Mouse (Mus musculus): Measurements from ENCODE around the gene Amfr.

The Amfr gene

DNA sequence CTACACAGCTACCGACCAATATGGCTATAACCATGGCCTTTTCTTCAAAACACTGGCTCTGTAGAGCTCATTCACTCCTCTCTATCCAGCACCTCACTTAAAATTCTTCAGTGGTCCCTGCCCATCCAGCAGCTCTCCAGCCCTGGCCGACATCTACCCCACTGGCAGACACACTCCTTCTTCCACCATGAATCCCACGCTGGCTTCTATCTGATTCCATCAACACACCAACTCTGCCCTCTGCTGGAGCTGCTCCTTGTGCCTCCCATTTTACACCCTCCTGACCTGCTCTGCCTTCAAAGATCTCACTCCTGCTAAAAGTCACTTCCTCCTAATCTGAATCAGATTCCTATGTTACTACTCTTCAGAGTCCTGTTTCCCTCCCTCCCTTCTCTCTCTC, 28.8 kb downstream of the Amfr start:
- no peak for DNase-seq (ENCODE audit: extremely low spot score, low read depth, low spot score)

DNA sequence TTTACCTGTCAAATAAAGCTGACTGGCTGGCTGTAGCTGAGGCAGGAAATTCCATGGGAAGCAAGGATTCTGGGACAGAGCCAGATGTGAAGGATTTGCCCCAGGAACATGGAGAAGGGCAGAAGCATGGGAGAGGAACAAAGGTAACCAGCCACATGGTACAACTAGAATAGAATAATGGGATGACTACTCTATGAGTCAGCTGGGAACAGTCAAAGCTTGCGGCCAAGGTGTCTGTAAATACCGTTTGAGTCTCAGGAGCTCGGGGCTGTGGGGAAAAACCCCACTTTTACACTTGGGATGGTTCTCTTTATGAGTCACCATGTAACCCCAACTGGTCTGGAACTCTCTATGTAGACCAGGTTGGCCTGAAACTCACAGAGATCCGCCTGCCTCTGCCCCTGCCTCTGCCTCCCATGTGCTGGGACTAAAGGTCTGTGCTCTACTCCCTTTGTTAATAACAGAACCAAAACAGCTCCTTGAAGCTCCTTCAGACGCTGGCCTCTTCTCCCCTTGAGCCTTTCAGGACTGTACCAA, 30.9 kb downstream of the Amfr start:
- DNase-seq (ENCODE audit: extremely low spot score, low read depth, low spot score) = no peak

DNA sequence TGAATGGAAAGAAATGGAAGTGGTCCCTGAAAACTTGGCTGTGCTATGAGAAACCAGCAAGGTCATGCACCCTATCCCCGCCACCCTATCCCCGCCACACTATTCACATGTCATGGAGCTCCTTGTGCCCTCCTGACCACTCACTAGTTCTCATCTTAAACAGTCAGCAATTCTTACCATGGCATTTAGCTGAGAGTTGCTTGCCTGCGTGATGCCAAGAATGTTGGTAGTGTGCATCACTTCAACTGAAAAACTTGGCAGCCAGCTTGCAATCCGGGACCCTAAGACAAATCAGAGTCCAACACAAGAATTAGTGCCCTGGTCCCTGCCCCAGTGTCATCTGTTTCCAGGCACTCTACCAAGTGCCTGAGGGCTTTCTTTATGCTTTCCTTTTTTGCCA, 32.5 kb downstream of the Amfr start:
- DNase-seq (ENCODE audit: extremely low spot score, low read depth, low spot score) = no peak

DNA sequence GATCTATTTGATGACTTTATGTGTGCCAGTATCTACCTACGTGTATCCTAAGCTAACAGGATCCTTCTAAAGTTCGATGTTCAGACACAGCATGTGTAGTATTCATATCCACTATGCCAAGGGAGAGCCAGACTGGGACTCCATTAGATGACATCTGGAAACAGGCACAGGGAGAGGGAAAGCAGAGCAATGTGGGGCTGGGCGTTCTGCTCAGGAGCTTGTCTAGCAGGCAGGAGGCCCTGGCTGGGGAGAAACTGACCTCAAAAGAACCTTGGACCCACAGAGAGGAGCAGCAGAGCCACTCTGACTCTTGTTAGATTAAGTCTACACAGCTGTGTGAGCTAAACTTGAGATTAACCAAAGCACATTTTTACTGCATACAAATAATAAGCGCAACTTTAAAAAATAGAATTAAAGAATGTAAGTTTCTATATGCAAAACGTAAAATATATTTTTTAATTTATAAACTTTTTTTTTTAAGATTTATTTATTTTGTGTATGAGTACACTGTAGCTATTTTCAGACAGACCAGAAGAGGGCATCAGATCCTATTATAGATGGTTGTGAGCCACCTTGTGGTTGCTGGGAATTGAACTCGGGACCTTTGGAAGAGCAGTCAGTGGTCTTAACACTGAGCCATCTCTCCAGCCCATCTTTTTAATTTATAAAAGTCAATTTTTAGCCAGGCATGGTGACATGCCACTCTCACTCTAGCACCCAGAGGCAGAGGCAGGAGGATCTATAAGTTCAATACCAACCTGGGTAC, 36.0 kb downstream of the Amfr start:
- DNase-seq (ENCODE audit: extremely low spot score, low read depth, low spot score) = no peak

DNA sequence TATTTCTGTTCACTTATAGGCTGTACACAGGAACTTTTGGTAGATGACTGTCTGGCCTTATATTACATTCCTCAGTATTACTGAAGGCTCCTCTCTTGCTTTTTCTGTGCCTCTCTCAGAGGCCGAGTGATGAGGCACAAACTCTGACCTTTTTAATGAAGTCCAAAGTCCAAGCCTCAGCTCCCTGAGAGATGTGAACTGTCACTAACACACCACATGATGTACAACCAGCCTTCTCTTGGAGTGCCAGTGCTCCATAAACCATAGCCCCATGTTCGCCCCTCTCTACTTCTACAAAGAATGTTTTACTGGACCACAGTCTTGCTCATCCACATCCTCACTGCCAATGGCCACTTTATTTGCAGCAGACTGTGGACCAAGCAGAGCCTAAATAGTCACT, 37.3 kb downstream of the Amfr start:
- DNase-seq (ENCODE audit: extremely low spot score, low read depth, low spot score) = no peak

DNA sequence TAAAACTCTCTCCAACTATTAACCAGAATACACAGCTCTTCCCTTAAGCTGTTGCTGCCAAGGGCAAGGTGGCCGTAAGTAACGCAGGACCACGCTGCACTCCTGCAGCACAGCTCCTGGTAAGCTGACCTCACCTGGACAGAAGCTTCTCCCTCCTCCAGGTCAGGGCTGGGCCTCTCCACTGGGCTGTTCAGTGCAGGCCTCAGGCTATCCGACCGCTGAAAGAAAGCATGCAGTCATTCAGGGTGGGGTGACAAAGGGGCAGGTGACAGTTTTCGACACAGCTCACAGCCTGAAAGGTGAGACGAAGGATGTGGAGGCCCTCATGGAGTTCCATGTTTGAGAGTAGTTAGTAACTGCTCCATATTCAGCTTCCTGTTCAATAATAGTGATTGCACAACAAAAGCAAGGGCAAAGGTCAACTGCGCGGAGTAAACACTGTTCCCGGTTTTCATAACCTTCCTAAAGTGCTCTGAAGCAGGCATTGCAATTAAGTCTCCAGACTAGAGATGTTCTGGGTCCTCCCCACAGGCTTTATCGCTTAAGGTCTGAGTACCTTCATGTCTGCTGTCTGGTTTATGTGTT, 37.9 kb downstream of the Amfr start:
- DNase-seq (ENCODE audit: extremely low spot score, low read depth, low spot score) = no peak

DNA sequence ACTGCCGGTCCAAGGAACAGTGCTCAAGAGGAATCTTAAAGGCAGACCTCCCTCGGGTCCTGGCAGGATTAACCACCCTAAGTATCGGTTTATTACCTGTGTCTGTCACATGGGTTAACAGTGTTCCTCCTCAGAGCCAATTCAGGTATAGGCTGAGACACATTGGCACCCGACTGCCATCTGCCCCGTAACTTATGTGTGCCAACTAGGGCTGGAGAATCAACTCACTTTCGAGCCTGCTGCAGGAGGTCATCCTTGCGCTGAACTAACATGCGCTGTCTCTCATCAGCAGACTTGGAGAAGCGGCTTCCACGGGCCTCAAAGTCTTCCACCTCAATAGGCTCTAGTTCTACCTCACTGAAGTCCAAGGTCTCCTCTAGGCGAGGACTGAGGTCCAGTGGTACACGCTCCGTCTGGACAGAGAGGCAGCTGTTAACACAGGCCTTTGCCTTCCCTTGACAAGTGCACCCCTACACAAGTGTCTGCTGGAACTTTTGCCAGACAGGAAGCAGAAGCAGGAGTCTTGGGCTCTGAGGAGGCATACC, 38.7 kb downstream of the Amfr start:
- no peak for DNase-seq (ENCODE audit: extremely low spot score, low read depth, low spot score)

DNA sequence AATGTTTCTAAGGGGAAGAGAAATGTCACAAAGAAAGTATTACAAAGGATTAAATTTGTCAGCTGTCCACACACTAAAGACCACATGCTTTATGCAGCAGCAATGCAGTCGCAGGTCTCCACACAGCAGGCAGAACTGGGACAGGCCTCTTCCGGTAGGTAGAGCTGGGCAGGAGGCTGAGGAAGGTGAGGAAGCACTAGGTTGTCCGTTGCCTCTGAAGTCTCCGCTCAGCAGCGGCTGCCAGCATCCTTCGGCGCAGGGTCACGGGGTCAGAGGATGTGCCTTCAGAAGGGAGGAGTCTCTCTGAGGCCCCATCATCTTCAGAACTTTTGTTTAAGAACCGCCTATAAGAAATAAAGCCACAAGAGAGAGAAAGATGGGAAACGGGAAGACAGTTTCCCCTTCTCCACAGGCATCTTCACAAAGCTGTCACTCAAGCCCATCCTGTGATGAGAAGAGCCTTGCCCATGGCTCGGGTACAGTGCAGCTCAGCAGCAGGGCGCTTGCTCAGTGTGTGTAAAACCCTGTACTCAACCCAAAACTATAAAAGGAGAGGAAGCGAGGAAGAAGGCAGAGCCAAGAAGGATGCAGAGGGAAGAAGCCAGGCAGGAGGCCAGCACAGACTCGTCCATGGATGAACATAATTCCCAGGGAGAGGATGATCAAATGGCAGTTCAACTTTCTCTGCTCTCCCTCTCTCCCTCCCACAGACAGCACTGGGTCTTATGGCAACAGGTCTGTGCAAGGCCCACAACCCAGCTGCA, 39.5 kb downstream of the Amfr start:
- DNase-seq (ENCODE audit: extremely low spot score, low read depth, low spot score) = no peak

DNA sequence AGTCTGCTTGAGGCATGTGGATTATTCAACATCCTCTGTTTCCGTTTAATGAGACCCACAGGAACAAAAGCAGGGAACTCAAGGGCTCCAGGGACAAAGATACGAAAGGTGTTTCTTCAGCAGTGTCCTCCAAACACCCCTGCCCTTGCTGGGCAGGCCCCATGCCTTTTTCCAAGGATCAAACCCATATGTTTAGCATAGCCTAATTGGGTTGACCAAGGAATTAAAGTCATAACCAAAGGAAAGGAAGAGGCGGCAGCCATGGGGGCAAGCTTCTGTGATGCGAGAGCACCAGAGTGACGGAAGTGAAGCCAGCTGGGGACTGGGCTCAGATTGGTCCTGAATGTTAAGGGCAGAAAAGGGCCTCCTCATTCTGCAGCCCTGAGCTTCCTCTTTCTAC, 40.4 kb downstream of the Amfr start:
- no peak for DNase-seq (ENCODE audit: extremely low spot score, low read depth, low spot score)

DNA sequence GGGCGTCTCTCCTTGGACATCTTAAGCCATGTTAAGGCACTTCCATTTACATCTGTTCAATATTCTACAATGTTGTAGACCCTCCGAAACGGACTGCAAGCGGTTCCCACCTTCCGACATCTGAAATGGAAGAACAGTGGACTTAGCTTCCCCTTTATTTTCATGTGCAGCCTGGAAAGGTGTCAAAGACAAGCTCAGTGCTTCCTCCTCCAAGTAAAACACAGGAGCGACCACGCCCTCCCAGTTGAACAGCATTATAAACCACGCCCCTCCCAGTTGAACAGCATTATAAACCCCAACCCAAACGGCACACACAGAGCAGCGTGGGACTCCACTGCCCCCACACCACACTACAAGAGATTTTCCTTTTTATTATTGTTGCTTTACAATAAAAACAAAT, 41.2 kb downstream of the Amfr start:
- no peak for DNase-seq (ENCODE audit: extremely low spot score, low read depth, low spot score)

DNA sequence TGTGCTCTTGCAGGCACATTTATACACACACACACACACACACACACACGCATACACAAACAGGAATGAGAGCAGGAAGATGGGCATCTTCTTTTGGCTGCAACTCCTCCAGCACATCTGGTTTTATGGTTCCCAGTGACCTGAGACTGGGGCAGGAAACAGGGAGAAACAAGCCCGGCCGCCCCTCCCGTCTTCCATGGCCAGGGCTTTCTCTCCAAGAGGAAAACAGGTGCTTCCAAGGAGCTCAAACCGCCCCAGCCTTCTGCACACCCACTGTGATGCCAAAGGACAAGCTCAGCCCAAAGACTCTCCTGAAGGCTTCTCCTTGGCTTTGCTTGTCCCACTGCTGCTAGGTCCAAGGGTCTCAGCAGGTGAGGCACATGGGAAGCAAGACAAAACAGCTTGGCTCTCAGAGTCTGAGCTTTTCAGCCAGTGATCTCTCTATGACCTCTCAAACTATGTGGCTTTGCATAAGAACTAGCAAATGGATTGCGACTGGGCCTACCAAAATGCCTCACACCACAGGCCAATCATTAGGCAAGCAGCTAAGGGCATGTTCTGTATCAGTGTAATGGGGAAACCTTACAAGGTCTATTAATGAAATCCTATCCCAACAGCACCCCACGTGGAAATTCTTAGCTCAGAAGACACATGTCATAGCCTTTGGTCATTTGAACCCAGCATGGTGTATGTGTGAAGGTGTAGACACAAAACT, 42.9 kb downstream of the Amfr start:
- DNase-seq (ENCODE audit: extremely low spot score, low read depth, low spot score) = no peak

DNA sequence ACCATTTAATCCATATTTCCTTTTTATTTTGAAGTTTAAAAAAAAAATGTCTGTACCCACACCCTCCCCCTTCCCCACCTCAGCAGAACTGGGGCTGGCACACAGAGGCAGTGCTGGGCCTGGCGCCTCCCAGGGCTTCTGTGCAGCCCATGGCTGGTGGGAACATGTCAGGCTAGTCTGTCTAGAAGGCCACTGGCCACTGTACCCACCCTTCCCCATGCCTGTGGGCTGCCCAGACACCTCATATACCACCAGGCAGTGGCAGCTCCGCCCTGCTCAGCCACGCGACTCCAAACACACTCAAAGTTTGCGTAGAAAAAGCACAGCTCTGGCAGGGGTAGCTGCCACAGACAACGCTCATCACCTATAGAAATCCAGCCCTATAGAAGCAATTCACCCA, 44.3 kb downstream of the Amfr start:
- no peak for DNase-seq (ENCODE audit: extremely low spot score, low read depth, low spot score)

DNA sequence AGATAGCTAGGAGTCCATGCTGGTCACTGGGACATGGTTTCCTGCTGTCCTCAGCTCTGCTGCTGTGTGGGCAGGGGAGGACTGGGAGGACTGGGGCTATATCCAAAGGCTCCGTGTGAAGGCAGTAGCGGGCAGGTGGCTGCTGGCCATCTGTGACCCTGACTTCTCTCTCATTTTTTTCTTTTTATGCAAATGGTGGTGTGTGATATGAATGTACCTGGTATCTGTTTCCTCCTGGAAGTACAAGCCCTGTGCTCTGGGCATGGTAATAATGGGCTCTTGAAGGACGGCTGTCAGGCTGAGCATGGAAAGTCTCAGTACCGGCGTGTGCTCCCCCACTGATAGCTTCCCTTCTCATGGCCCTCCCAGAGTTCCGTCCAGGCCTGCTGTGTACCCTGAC, 51.7 kb downstream of the Amfr start:
- DNase-seq (ENCODE audit: extremely low spot score, low read depth, low spot score) = no peak

DNA sequence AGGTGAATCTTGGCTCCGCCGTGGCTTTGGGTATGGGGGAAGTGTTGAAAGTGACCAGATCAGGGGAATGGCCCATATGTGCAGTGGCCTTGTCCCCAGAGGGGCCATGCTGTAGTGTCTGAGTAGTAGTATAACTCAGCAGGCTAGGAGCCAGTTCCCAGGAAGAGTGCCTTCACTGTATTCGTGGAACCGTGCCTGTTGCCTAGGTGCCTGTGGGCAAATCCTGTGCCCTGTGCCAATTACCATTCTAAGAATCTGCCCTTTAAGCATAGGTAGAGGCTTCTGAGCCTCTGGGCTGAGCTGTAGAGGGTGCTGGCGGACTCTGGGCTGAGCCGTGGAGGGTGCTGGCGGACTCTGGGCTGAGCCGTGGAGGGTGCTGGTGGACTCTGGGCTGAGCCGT, 54.2 kb downstream of the Amfr start:
- DNase-seq (ENCODE audit: extremely low spot score, low read depth, low spot score) = no peak

DNA sequence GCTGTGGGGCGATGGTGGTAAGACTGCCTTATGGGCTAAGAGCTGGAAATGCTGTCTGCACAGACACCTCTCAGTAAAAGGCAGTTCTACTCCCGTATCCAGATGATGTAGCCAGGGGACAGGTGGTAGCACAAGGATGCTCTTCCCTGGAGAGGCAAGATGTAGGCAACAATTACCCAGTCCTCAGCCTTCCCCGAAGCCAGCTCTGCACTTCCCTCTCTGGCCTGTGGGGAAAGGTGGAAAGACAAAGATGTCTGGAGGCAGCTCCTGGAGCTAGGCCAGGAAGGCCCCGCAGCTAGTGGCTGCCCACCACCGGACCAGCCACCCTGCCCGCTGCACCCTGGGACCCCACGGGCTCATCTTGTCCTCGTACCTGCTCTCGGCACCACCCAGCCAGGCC, 60.1 kb downstream of the Amfr start:
- DNase-seq (ENCODE audit: extremely low spot score, low read depth, low spot score) = no peak

DNA sequence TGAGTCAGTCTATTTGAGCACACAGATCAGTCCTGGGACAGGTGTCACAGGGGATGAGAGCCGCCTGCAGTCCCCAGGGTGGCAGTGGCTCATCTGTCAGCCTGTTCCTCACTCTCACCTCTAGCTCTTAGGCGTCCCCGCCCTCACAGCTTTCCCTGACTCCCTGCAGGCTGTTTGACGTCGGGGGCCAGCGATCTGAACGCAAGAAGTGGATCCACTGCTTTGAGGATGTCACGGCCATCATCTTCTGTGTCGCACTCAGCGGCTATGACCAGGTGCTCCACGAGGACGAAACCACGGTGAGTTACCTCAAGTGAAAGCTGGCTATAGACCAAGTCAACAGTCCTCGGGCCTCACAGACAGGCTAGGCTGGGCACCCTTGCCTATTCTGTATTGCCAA, 62.5 kb downstream of the Amfr start:
- DNase-seq (ENCODE audit: extremely low spot score, low read depth, low spot score) = no peak

DNA sequence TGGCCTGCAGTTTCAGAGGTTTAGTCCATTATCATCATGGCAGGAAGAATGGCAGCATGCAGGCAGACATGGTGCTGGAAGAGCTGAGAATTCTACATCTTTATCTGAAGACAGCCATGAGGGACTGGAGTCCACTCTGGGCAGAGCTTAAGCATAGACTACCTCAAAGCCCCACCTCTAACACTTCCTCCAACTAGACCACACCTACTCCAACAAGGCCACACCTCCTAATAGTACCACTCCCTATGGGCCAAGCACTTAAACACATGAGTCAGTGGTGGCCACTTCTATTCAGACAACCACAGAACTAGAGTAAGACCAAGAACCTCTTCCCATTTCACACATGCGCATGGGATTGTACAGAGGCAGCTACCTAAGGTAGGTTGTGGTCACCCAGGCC, 66.2 kb downstream of the Amfr start:
- DNase-seq (ENCODE audit: extremely low spot score, low read depth, low spot score) = no peak

DNA sequence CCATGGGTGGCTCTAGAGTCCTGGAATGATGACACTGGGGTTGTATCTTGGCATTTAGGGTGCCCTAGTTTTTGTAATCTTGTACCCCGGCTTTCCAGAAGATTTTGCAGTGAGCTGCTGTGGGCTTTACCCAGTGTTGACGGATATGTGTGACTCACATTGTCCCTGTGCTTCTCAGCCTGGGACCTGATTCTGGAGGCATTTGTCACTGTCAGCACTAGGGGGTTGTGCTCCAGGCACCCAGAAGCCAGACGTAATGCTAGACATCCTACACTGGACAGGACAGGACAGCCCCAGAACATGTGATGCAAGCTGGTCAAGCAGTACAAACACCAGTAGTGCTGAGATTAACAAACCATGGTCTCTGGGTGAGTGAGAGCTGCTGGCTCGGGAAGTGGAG, 66.9 kb downstream of the Amfr start:
- DNase-seq (ENCODE audit: extremely low spot score, low read depth, low spot score) = no peak

DNA sequence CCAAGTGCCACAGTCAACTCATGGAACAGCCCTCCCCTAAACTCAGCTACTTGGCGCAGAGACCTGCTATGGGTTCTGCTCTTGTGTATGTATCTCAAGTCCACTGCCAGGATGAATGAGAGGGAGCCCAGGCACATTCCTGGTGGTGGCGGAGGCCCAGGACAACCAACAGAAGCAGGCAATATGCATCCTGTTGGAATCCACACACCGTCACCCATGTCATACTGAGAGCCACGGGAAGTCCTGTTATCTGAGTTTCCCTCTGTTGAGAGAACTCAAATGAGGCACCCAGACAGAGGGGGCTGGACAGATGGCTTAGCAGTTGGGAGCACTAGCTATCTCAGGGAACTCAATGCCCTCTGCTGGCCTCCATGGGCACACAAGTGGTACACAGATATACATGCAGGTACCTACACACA, 71.0 kb downstream of the Amfr start:
- DNase-seq (ENCODE audit: extremely low spot score, low read depth, low spot score) = no peak

DNA sequence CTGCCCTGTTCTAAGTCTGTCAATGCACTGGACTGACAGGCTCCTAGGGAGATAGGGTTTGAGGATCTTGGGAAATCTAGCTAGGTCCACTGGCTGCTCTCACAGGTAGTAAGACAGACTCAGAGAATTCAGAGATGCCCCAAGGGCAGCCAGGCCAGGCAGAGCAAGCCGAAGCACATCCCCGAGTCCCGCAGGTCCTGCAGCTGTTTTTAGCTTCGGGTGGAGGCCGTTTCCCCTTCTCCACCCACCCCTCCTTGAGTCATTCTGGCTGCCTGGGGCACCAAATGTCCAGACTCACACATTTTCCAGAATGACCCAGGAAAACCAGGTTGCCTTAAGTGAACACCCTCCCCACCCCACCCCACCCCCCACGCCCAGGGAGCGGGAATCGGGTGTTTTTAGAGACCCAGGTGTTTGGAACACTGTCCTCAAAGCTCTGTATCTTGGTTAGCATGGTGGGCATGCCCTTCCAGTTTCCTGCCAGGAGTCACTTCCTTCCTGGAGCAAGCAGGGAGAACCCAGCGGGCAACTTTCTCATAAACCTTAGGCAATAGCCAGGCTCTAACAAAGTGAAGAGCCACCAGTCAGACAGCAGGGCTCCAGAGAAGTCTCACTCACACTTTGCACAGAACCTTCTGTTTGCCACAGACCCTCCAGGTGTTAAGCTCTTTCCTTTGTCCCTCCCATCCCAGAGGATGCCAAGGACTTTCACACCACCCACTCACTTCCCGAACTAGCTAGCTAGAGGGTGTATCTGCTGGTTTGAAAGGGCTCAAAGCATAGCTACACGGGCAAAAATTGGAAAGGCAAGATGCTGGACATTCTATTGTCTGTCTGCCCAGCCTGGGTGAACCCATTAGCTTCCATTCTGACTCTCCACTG, 71.9 kb downstream of the Amfr start:
- DNase-seq (ENCODE audit: extremely low spot score, low read depth, low spot score) = no peak
